Mouse (Mus musculus): Measurements from ENCODE around the gene Il12a.

Il12a gene

GRCm38 (mm10) chr3:68690344-68690743 lies at the start of gene Il12a:
TSS of gene Il12a (plus strand) at chr3:68690644.
- no peak for DNase-seq (ENCODE audit: low read depth, low spot score)

- no peak for DNase-seq (ENCODE audit: low read depth, low spot score)
Measured at GRCm38 (mm10) chr3:68642935-68643334, 47.5 kb upstream of the Il12a start.

GRCm38 (mm10) chr3:68646387-68647130 lies 43.9 kb upstream of the Il12a start:
- no peak for DNase-seq (ENCODE audit: low read depth, low spot score)

- no peak for DNase-seq (ENCODE audit: low read depth, low spot score)
Measured at GRCm38 (mm10) chr3:68647282-68647681, 43.2 kb upstream of the Il12a start.

GRCm38 (mm10) chr3:68650251-68650650 lies 40.2 kb upstream of the Il12a start:
- DNase-seq (ENCODE audit: low read depth, low spot score): no peak

GRCm38 (mm10) chr3:68656607-68657352 lies 33.7 kb upstream of the Il12a start:
- no peak for DNase-seq (ENCODE audit: low read depth, low spot score)

GRCm38 (mm10) chr3:68657589-68658245 lies 32.7 kb upstream of the Il12a start:
- DNase-seq (ENCODE audit: low read depth, low spot score): no peak

- DNase-seq (ENCODE audit: low read depth, low spot score): no peak
Measured at GRCm38 (mm10) chr3:68659996-68660395, 30.4 kb upstream of the Il12a start.

- no peak for DNase-seq (ENCODE audit: low read depth, low spot score)
Measured at GRCm38 (mm10) chr3:68660538-68660937, 29.9 kb upstream of the Il12a start.

GRCm38 (mm10) chr3:68662386-68662785 lies 28.1 kb upstream of the Il12a start:
- no peak for DNase-seq (ENCODE audit: low read depth, low spot score)

- DNase-seq (ENCODE audit: low read depth, low spot score): no peak
Measured at GRCm38 (mm10) chr3:68664337-68664736, 26.1 kb upstream of the Il12a start.

- DNase-seq (ENCODE audit: low read depth, low spot score): no peak
Measured at GRCm38 (mm10) chr3:68666377-68666776, 24.1 kb upstream of the Il12a start.

GRCm38 (mm10) chr3:68667852-68668251 lies 22.6 kb upstream of the Il12a start:
- DNase-seq (ENCODE audit: low read depth, low spot score): no peak

GRCm38 (mm10) chr3:68669418-68669974 lies 20.9 kb upstream of the Il12a start:
- DNase-seq (ENCODE audit: low read depth, low spot score): no peak

- DNase-seq (ENCODE audit: low read depth, low spot score): no peak
Measured at GRCm38 (mm10) chr3:68674721-68675120, 15.7 kb upstream of the Il12a start.

- DNase-seq (ENCODE audit: low read depth, low spot score): no peak
Measured at GRCm38 (mm10) chr3:68675216-68675835, 15.1 kb upstream of the Il12a start.

- no peak for DNase-seq (ENCODE audit: low read depth, low spot score)
Measured at GRCm38 (mm10) chr3:68675980-68676678, 14.3 kb upstream of the Il12a start.

- no peak for DNase-seq (ENCODE audit: low read depth, low spot score)
Measured at GRCm38 (mm10) chr3:68676831-68677303, 13.6 kb upstream of the Il12a start.

- DNase-seq (ENCODE audit: low read depth, low spot score): no peak
Measured at GRCm38 (mm10) chr3:68678805-68679585, 11.4 kb upstream of the Il12a start.

GRCm38 (mm10) chr3:68683579-68683978 lies 6.9 kb upstream of the Il12a start:
- no peak for DNase-seq (ENCODE audit: low read depth, low spot score)
